Mouse (Mus musculus) heart, embryonic 12.5 days (tissue): ENCODE measurements around the gene Traf3ip2. TPM values are rescaled to one million over a fixed set of nuclear protein-coding genes. Genes with fewer than 3 reads are reported as not detected.
A peak's percentile ranks its signal among the peaks of the same experiment; 100 is the strongest.

Experiments used
- ATAC-seq: fragments of 200-750 bp; cut with Nextera tagmentation; 2 replicates; pipeline ENCODE4 v1.8.0; 2017; ENCODE audit warnings: moderate TSS enrichment, moderate library complexity; ENCODE audit not compliant: insufficient number of reproducible peaks, low FRiP score
- H3K27ac ChIP-seq: fragments of 300-500 bp; sonication (generic); 2 replicates; pipeline ENCODE4 v1.5.1; 2016; ENCODE audit warnings: mild to moderate bottlenecking, moderate library complexity; ENCODE audit not compliant: poor library complexity, severe bottlenecking
- H3K27me3 ChIP-seq: fragments of 300-500 bp; sonication (generic); replicated peaks from 2 replicates; pipeline ENCODE4 v1.6.1; 2016; ENCODE audit warnings: mild to moderate bottlenecking, moderate library complexity
- H3K36me3 ChIP-seq: fragments of 300-500 bp; sonication (generic); 2 replicates; pipeline ENCODE4 v1.6.1; 2016; ENCODE audit warnings: mild to moderate bottlenecking, moderate library complexity
- H3K4me1 ChIP-seq: fragments of 300-500 bp; sonication (generic); replicated peaks from 2 replicates; pipeline ENCODE4 v1.6.1; 2016; ENCODE audit warnings: mild to moderate bottlenecking
- H3K4me2 ChIP-seq: fragments of 300-500 bp; sonication (generic); 2 replicates; pipeline ENCODE4 v1.6.1; 2016; ENCODE audit warnings: mild to moderate bottlenecking, moderate library complexity
- H3K4me3 ChIP-seq: fragments of 300-500 bp; sonication (generic); 2 replicates; pipeline ENCODE4 v1.5.1; 2016; ENCODE audit warnings: mild to moderate bottlenecking
- H3K9ac ChIP-seq: fragments of 300-500 bp; sonication (generic); 2 replicates; pipeline ENCODE4 v1.6.1; 2016; ENCODE audit warnings: mild to moderate bottlenecking, moderate library complexity
- H3K9me3 ChIP-seq: fragments of 300-500 bp; sonication (generic); replicated peaks from 2 replicates; pipeline ENCODE4 v1.6.1; 2016; ENCODE audit warnings: mild to moderate bottlenecking, moderate library complexity
- WGBS: fragments of 180-500 bp; shearing (Covaris S2); methylation state at CpG from one replicate; pipeline ENCODE4 v1.1.7; 2016; 5-methylcytosine and 5-hydroxymethylcytosine counted together
- polyA plus RNA-seq: library from polyadenylated mRNA; unstranded; fragments of >200 nt; fragmentation: Nextera tagmentation; extraction: Ambion mirVana; gene quantifications from 2 replicates; pipeline ENCODE4 v1.2.1, GENCODE M21; 2016

Traf3ip2 gene
- polyA plus RNA-seq, 1 experiment from 2014 or later: 11.7 TPM

GRCm38 (mm10) chr10:39681014-39681413, 68.3 kb downstream of the Traf3ip2 start:
- H3K4me2 ChIP-seq: no peak overlapping the region
- no peak for ATAC-seq
- H3K4me3 ChIP-seq: no peak overlapping the region
- H3K9me3 ChIP-seq: no peaks in the 10 kb centered on the region
- H3K9ac ChIP-seq: no peak overlapping the region
- H3K4me1 ChIP-seq: peaks cover 9% of the 10 kb centered on the region
- WGBS: 83% methylated on average over 4 of the region's 4 CpGs
- no peaks in the 10 kb centered on the region for H3K27me3 ChIP-seq
- no peaks in the 10 kb centered on the region for H3K36me3 ChIP-seq
- H3K27ac ChIP-seq: no peak overlapping the region

- WGBS: 76% methylated on average over 2 of the region's 2 CpGs
- no peaks in the 10 kb centered on the region for H3K9me3 ChIP-seq
Observed at GRCm38 (mm10) chr10:39682556-39682955, 69.8 kb downstream of the Traf3ip2 start.

DNA sequence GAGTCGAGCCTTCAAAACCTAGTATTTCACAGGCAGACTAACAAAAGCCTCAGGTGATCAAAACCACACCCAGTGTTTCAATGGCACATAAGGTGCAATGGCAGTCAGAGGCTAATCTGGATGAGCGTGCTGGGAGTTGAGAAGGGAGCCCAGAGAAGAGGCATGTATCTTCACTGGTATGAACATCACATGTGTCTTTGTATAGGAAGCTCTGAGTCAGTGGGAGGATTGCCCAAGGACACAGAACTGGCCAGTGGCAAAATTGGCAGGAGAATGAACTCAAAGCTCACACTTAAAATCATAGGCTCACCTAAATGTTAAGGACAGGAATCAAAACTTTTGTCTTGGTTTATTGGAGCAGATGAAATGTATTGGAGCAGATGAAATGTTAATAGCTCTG, 70.7 kb downstream of the Traf3ip2 start:
- no peak for ATAC-seq
- H3K27me3 ChIP-seq: no peaks in the 10 kb centered on the region
- no peaks in the 10 kb centered on the region for H3K9me3 ChIP-seq
- H3K36me3 ChIP-seq: no peaks in the 10 kb centered on the region
- H3K4me3 ChIP-seq: no peak overlapping the region
- 79% methylated on average over 2 of the region's 2 CpGs for WGBS
- H3K4me1 ChIP-seq: peaks cover 5% of the 10 kb centered on the region
- no peak overlapping the region for H3K4me2 ChIP-seq
- no peak overlapping the region for H3K9ac ChIP-seq
- no peak overlapping the region for H3K27ac ChIP-seq

More at GRCm38 (mm10) chr10:39682556-39682955, 69.8 kb downstream of the Traf3ip2 start:
- ATAC-seq: no peak
- Histone ChIP-seq H3K9ac (no peak overlapping the region), H3K4me1 (peaks cover 5% of the 10 kb centered on the region), H3K4me3 (no peak overlapping the region), H3K4me2 (no peak overlapping the region), H3K27ac (no peak overlapping the region), H3K36me3 (no peaks in the 10 kb centered on the region), H3K27me3 (no peaks in the 10 kb centered on the region)

DNA sequence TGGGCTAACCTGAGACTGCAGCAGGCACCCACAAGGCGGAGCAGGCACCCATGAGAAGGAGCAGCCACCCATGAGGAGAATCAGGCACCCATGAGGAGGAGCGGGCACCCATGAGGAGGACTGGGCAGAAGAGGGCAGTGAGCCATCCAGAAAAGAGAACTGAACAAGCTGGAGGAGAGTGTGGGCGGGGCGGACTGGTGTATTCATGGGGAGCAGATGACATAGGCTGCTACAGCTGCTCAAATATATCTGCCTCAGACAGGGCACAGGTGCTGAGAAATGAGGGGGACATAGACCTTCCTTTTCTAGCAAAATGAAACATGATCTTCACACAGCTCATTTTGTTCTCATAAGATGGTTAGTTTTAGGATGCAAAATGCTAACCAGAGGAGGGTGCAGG, 74.1 kb downstream of the Traf3ip2 start:
- Histone ChIP-seq H3K9me3 (no peaks in the 10 kb centered on the region), H3K4me3 (no peak overlapping the region), H3K4me1 (peaks cover 12% of the 10 kb centered on the region), H3K27ac (no peak overlapping the region), H3K9ac (no peak overlapping the region), H3K36me3 (no peaks in the 10 kb centered on the region), H3K4me2 (no peak overlapping the region), H3K27me3 (no peaks in the 10 kb centered on the region)
- no peak for ATAC-seq
- 85% methylated on average over 4 of the region's 4 CpGs for WGBS

GRCm38 (mm10) chr10:39687851-39688250, 75.1 kb downstream of the Traf3ip2 start:
- no peak overlapping the region for H3K9ac ChIP-seq
- H3K4me2 ChIP-seq: no peak overlapping the region
- 65% methylated on average over 3 of the region's 3 CpGs for WGBS
- no peak for ATAC-seq
- no peaks in the 10 kb centered on the region for H3K9me3 ChIP-seq
- no peak overlapping the region for H3K27ac ChIP-seq
- H3K4me1 ChIP-seq: peaks cover 12% of the 10 kb centered on the region
- no peak overlapping the region for H3K4me3 ChIP-seq
- no peaks in the 10 kb centered on the region for H3K27me3 ChIP-seq
- no peaks in the 10 kb centered on the region for H3K36me3 ChIP-seq

DNA sequence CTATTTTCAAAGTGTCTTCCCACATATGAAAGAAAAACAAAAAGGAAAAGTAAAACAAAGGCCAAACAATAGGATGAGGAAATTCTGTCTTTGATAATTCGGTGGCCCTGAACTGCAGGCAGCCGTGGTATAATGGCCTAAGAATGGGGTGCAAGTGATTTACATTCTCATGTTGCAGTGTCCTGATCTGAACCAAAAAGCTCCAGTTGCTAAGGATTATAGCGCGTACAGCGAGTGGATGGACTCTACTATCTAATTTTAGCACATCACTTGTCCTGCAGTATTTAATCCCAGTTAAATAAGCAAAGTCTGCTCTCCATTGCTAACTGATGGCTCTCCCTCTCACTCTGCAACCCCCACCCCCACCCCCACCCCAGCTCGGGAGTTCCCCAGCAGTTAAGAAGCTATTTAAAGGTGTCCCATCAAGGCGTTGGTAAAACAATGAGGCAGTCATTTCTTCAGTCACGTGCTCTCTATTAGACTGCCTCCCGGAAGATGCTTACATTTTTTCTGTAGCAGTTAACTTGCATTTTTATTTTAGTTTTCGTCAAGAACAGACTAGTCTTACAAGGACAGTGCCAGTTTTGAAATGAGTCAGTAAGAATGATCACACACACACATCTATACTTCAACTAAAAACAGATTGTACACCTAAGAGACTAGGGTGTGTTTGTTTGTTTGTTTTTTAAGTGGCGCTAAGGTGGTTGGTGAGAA, 78.8 kb downstream of the Traf3ip2 start:
- ATAC-seq: no peak
- Histone ChIP-seq H3K4me2 (peak overlapping the region; percentile 29), H3K36me3 (no peaks in the 10 kb centered on the region), H3K27me3 (no peaks in the 10 kb centered on the region), H3K9me3 (no peaks in the 10 kb centered on the region), H3K4me1 (peaks cover 6% of the 10 kb centered on the region), H3K9ac (no peak overlapping the region), H3K4me3 (no peak overlapping the region), H3K27ac (no peak overlapping the region)
- WGBS: 46% methylated on average over 11 of the region's 11 CpGs

DNA sequence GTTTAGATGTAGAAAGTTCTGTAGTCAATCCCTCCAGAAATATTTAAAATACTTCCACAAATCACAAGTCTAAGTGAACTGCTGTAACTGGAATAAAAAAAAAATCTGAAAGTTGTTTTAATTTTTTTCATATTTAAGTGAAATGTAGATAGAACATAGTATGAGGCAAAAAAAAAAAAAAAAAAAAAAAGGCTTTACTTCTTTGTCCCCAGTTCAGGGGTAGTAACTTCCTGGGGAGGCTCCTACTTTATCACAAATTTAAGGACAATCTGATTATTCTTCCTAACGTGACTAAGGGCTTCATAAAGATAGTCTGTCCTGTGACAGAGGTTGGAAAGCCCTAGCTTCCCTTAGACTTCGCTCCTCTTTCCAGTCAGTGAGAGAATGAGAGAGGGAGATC, 79.4 kb downstream of the Traf3ip2 start:
- no peaks in the 10 kb centered on the region for H3K27me3 ChIP-seq
- no peak overlapping the region for H3K4me2 ChIP-seq
- peaks cover 6% of the 10 kb centered on the region for H3K4me1 ChIP-seq
- H3K4me3 ChIP-seq: no peak overlapping the region
- ATAC-seq: no peak
- no peak overlapping the region for H3K9ac ChIP-seq
- H3K27ac ChIP-seq: no peak overlapping the region
- no peaks in the 10 kb centered on the region for H3K9me3 ChIP-seq
- no peaks in the 10 kb centered on the region for H3K36me3 ChIP-seq
- WGBS: 55% methylated on average over 2 of the region's 2 CpGs

Other genes starting within 250 kb of the Traf3ip2 start
- gene Fyn, start 244.1 kb upstream of the Traf3ip2 start, polyA plus RNA-seq: 18.0 and 18.7 TPM in 2 replicates
- 12.7 and 15.0 TPM in 2 replicates for gene Rev3l, start 119.2 kb downstream of the Traf3ip2 start, polyA plus RNA-seq